Mouse (Mus musculus) MEL (cell line): Measurements from ENCODE around the gene Sult6b1. TPM values are rescaled to one million over a fixed set of nuclear protein-coding genes. Genes with fewer than 3 reads are reported as not detected.
A peak's percentile ranks its signal among the peaks of the same experiment; 100 is the strongest.

Experiments
- BHLHE40 ChIP-seq: IDR thresholded peaks from 2 replicates; pipeline ENCODE4 v1.6.1; 2012; ENCODE audit warnings: low read depth, mild to moderate bottlenecking, inconsistent platforms, low read length, improper control_type of control experiment, borderline replicate concordance
- CTCF ChIP-seq, 3 experiments: IDR thresholded peaks in 2 of 3; conservative IDR thresholded peaks in 1 of 3; 2 replicates each; pipeline ENCODE4 v1.5.1; 2011 to 2012; ENCODE audit warnings: low read length in 3 of 3, low read depth in 2 of 3, mild to moderate bottlenecking in 2 of 3, improper control_type of control experiment in 1 of 3, inconsistent platforms in 1 of 3, mixed read lengths in 1 of 3, moderate library complexity in 1 of 3; ENCODE audit not compliant: control insufficient read depth in 1 of 3, insufficient read depth in 1 of 3, poor library complexity in 1 of 3, severe bottlenecking in 1 of 3
- E2F4 ChIP-seq: IDR thresholded peaks from 2 replicates; pipeline ENCODE4 v1.6.1; 2011; ENCODE audit warnings: low read depth, low read length, improper control_type of control experiment, borderline replicate concordance
- ELF1 ChIP-seq: IDR thresholded peaks from 2 replicates; pipeline ENCODE4 v1.6.1; 2014; ENCODE audit warnings: low read depth, mild to moderate bottlenecking, inconsistent platforms, low read length, improper control_type of control experiment, moderate library complexity
- EP300 ChIP-seq, 2 experiments: IDR thresholded peaks; 2 replicates each; pipeline ENCODE4 v1.6.1; 2011; ENCODE audit warnings: improper control_type of control experiment in 2 of 2, low read length in 2 of 2, low read depth in 1 of 2, mild to moderate bottlenecking in 1 of 2
- GABPA ChIP-seq: IDR thresholded peaks from 2 replicates; pipeline ENCODE4 v1.6.1; 2012; ENCODE audit warnings: low read depth, mild to moderate bottlenecking, inconsistent platforms, low read length, improper control_type of control experiment, moderate library complexity
- HCFC1 ChIP-seq: IDR thresholded peaks from 2 replicates; pipeline ENCODE4 v1.6.1; 2012; ENCODE audit warnings: low read depth, mild to moderate bottlenecking, inconsistent platforms, low read length, improper control_type of control experiment, moderate library complexity
- MAFK ChIP-seq: IDR thresholded peaks from 2 replicates; pipeline ENCODE4 v1.6.1; 2011; ENCODE audit warnings: low read depth, mild to moderate bottlenecking, low read length, improper control_type of control experiment, borderline replicate concordance
- MAX ChIP-seq: IDR thresholded peaks from 2 replicates; pipeline ENCODE4 v1.6.1; 2011; ENCODE audit warnings: low read length, improper control_type of control experiment
- MAZ ChIP-seq: IDR thresholded peaks from 2 replicates; pipeline ENCODE4 v1.6.1; 2012; ENCODE audit warnings: low read depth, mild to moderate bottlenecking, inconsistent platforms, low read length, improper control_type of control experiment
- MXI1 ChIP-seq: IDR thresholded peaks from 2 replicates; pipeline ENCODE4 v1.6.1; 2011; ENCODE audit warnings: mild to moderate bottlenecking, low read depth, low read length, improper control_type of control experiment
- MYC ChIP-seq: IDR thresholded peaks from 2 replicates; pipeline ENCODE4 v1.6.1; 2011; ENCODE audit warnings: low read depth, mild to moderate bottlenecking, low read length, improper control_type of control experiment, moderate library complexity
- NELFE ChIP-seq: IDR thresholded peaks from 2 replicates; pipeline ENCODE4 v1.6.1; 2011; ENCODE audit warnings: low read depth, low read length, improper control_type of control experiment
- POLR2A ChIP-seq, 2 experiments: IDR thresholded peaks; 2 replicates each; pipeline ENCODE4 v1.6.1; 2011 to 2012; ENCODE audit warnings: low read length in 2 of 2, mild to moderate bottlenecking in 2 of 2, control low read depth in 1 of 2, improper control_type of control experiment in 1 of 2, low read depth in 1 of 2, moderate library complexity in 1 of 2; ENCODE audit not compliant: control insufficient read depth in 1 of 2, insufficient read depth in 1 of 2, poor library complexity in 1 of 2
- POLR2AphosphoS2 ChIP-seq: IDR thresholded peaks from 2 replicates; pipeline ENCODE4 v1.6.1; 2011; ENCODE audit warnings: low read length, improper control_type of control experiment
- POLR2AphosphoS5 ChIP-seq: IDR thresholded peaks from 2 replicates; pipeline ENCODE4 v1.6.1; 2012; ENCODE audit warnings: low read depth, borderline replicate concordance, mild to moderate bottlenecking, inconsistent platforms, low read length, moderate library complexity, mixed read lengths
- TAL1 ChIP-seq: IDR thresholded peaks from 2 replicates; pipeline ENCODE4 v1.6.1; 2012; ENCODE audit warnings: mild to moderate bottlenecking, inconsistent platforms, low read length, moderate library complexity, mixed read lengths
- TBP ChIP-seq: IDR thresholded peaks from 2 replicates; pipeline ENCODE4 v1.8.0; 2011; ENCODE audit warnings: low read depth, low read length, improper control_type of control experiment
- UBTF ChIP-seq: IDR thresholded peaks from 2 replicates; pipeline ENCODE4 v1.6.1; 2012; ENCODE audit warnings: low read depth, mild to moderate bottlenecking, inconsistent platforms, low read length, improper control_type of control experiment, moderate library complexity, borderline replicate concordance; ENCODE audit not compliant: insufficient read depth
- USF1 ChIP-seq: IDR thresholded peaks from 2 replicates; pipeline ENCODE4 v1.6.1; 2014; ENCODE audit warnings: low read depth, mild to moderate bottlenecking, inconsistent platforms, low read length, improper control_type of control experiment, moderate library complexity
- ZC3H11A ChIP-seq: IDR thresholded peaks from 2 replicates; pipeline ENCODE4 v1.6.1; 2012; ENCODE audit warnings: low read depth, mild to moderate bottlenecking, inconsistent platforms, low read length, improper control_type of control experiment
- ZMIZ1 ChIP-seq: IDR thresholded peaks from 2 replicates; pipeline ENCODE4 v1.6.1; 2012; ENCODE audit warnings: low read depth, mild to moderate bottlenecking, inconsistent platforms, low read length, improper control_type of control experiment, moderate library complexity
- ZNF384 ChIP-seq: IDR thresholded peaks from 2 replicates; pipeline ENCODE4 v1.6.1; 2012; ENCODE audit warnings: low read depth, mild to moderate bottlenecking, inconsistent platforms, low read length, improper control_type of control experiment
- polyA plus RNA-seq, 2 experiments: library from polyadenylated mRNA; stranded (reverse) in 1 of 2; unstranded in 1 of 2; fragments of >175 nt in 1 of 2; fragments of >200 nt in 1 of 2; gene quantifications; 2 replicates each; pipeline versions ENCODE4 v1.2.1 to v1.2.4; 2012; ENCODE audit warnings: low replicate concordance in 2 of 2, low read depth in 1 of 2; ENCODE audit not compliant: insufficient read length in 2 of 2, insufficient read depth in 1 of 2, missing spikeins in 1 of 2
- total RNA-seq: library from RNA; depleted of rRNA; stranded (reverse); fragments of 300-350 nt; gene quantifications from 2 replicates; pipeline ENCODE4 v1.2.3, GENCODE M21; 2012; rRNA removed

Sult6b1 gene
- total and polyA plus RNA-seq, 3 experiments, result 0.29 TPM; not detected in 2

DNA sequence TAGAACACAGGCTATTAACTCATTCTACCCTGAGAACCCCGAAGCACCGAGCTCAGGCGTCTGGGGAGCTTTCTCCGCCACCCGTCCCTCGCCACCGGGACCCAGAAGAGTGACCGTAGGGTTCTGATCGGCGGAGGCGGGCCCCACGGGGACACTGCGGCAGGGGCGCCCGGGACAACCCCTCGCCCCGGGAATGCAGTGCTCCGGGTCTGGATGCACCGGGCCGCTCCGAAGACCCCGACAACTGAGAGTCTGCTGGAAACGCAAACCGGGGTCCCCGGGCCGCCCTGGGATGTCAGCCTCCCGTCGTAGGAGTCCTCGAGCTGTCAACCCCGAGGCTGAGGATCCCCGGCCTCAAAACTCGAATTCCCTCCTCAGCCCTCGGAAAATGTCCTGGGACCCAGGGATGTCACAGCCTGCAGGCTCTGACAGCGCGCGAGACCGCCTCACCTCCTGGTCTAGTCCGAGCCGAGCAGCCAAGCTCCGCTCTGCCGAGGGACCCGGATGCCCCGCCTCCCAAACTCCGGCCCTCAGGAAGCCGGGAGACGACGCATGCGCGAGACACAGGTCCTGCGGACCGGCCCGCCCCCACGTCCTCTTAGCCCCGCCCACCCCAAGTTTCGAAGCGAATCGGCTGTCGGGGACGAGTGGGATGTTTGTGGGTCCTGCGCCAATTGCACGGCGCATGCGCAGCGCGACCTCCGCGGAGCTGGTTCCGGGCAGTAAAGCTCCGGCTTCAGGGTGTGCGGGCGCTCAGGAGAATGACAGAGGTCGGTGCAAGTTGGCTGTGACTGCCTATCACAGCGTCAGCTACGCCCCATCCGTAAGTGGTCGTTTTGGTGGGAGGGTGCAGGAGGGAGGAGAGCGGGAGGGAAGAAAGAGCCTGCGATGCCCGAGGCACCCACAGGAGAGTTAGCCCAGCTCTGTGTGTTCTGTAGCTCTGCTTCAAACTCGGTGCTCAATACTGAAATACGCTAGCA, 71.6 kb downstream of the Sult6b1 start, which contains the start of the genes Heatr5b and Gpatch11 (continued):
- no peak for TF ChIP-seq USF1
- no peak for TF ChIP-seq CTCF (IDR thresholded peaks at IDR 0.05 in 2 of 3, conservative IDR thresholded peaks at IDR 0.05 in 1 of 3; ENCODE audit: control insufficient read depth in 1 of 3, insufficient read depth in 1 of 3, low read depth in 2 of 3, low read length in 3 of 3, poor library complexity in 1 of 3, severe bottlenecking in 1 of 3)
- TF ChIP-seq ZNF384, result no peak
- no peak for TF ChIP-seq EP300 (IDR thresholded peaks at IDR 0.05; ENCODE audit: low read depth in 1 of 2, low read length in 2 of 2)
- TF ChIP-seq MAFK, result no peak
- TF ChIP-seq POLR2AphosphoS5, result no peak
- peak; percentile 51 for TF ChIP-seq MXI1
- TF ChIP-seq MAZ, result 0 out of 2 replicates have a peak, but pooled peaks have one; percentile 10
- TF ChIP-seq E2F4, result no peak
- TF ChIP-seq UBTF, result no peak
- TF ChIP-seq ELF1, result peak; percentile 87
- no peak for TF ChIP-seq BHLHE40
- peak; percentile 80; the same call in 1 of the 2 replicates for TF ChIP-seq HCFC1
- peak; percentile 87 to 89 for TF ChIP-seq POLR2A (IDR thresholded peaks at IDR 0.05; ENCODE audit: control insufficient read depth in 1 of 2, insufficient read depth in 1 of 2, low read depth in 1 of 2, low read length in 2 of 2, poor library complexity in 1 of 2)
- TF ChIP-seq TAL1, result no peak
- TF ChIP-seq ZMIZ1, result peak; percentile 92
- no peak for TF ChIP-seq GABPA
- TF ChIP-seq TBP, result peak; percentile 10; the same call in 1 of the 2 replicates
- peak; percentile 94; the same call in 1 of the 2 replicates for TF ChIP-seq POLR2AphosphoS2
- TF ChIP-seq NELFE, result peak; percentile 80
- no peak for TF ChIP-seq ZC3H11A
- no peak; the same call in 1 of the 2 replicates for TF ChIP-seq MAX
- no peak for TF ChIP-seq MYC

Other genes with a start within 250 kb of the Sult6b1 start
- gene Strn, start 169.8 kb downstream of the Sult6b1 start, total RNA-seq, result 10.2 and 13.4 TPM in 2 replicates
- 10 to 100 TPM in 1 of 2 experiments, not detected in 1; 13.9 TPM for gene Strn, start 169.8 kb downstream of the Sult6b1 start, polyA plus RNA-seq
- 9.8 and 10.4 TPM in 2 replicates for gene Heatr5b, start 71.6 kb downstream of the Sult6b1 start, total RNA-seq
- 10 to 100 TPM in 1 of 2 experiments, not detected in 1; 19.9 TPM for gene Heatr5b, start 71.6 kb downstream of the Sult6b1 start, polyA plus RNA-seq
- gene Gpatch11, start 71.4 kb downstream of the Sult6b1 start, total RNA-seq, result 9.5 and 10.3 TPM in 2 replicates
- 10 to 100 TPM in 1 of 2 experiments, not detected in 1; 12.4 TPM for gene Gpatch11, start 71.4 kb downstream of the Sult6b1 start, polyA plus RNA-seq
- 10.2 and 14.1 TPM in 2 replicates for gene Eif2ak2, start 24.4 kb downstream of the Sult6b1 start, total RNA-seq
- 10 to 100 TPM in 1 of 2 experiments, not detected in 1; 18.1 TPM for gene Eif2ak2, start 24.4 kb downstream of the Sult6b1 start, polyA plus RNA-seq
- 18.1 and 18.9 TPM in 2 replicates for gene Cebpzos, start 9.5 kb upstream of the Sult6b1 start, total RNA-seq
- 10 to 100 TPM in 1 of 2 experiments, not detected in 1; 30.2 TPM for gene Cebpzos, start 9.5 kb upstream of the Sult6b1 start, polyA plus RNA-seq
- gene Cebpz, start 30.1 kb upstream of the Sult6b1 start, total RNA-seq, result 72.2 and 80.7 TPM in 2 replicates
- gene Cebpz, start 30.1 kb upstream of the Sult6b1 start, polyA plus RNA-seq, result 100 to 1,000 TPM in 1 of 2 experiments, 10 to 100 TPM in 1; 69.9 to 128 TPM
- gene Ndufaf7, start 30.1 kb upstream of the Sult6b1 start, total RNA-seq, result 22.6 TPM in 2 replicates
- gene Ndufaf7, start 30.1 kb upstream of the Sult6b1 start, polyA plus RNA-seq, result 10 to 100 TPM in 1 of 2 experiments, not detected in 1; 29.3 TPM
- gene Prkd3, start 113.8 kb upstream of the Sult6b1 start, total RNA-seq, result 4.8 TPM in 2 replicates
- gene Prkd3, start 113.8 kb upstream of the Sult6b1 start, polyA plus RNA-seq, result 1 to 10 TPM in 1 of 2 experiments, not detected in 1; 5.7 TPM
- gene Qpct, start 144.9 kb upstream of the Sult6b1 start, total RNA-seq, result not detected in 2 replicates
- gene Qpct, start 144.9 kb upstream of the Sult6b1 start, polyA plus RNA-seq, result not detected